Mouse (Mus musculus): Measurements from ENCODE around the gene Selenoi. TPM values are rescaled to one million over a fixed set of nuclear protein-coding genes. Genes with fewer than 3 reads are reported as not detected.

The Selenoi gene
- polyA plus RNA-seq, 1 experiment from 2014 or later = 19.4 TPM

DNA sequence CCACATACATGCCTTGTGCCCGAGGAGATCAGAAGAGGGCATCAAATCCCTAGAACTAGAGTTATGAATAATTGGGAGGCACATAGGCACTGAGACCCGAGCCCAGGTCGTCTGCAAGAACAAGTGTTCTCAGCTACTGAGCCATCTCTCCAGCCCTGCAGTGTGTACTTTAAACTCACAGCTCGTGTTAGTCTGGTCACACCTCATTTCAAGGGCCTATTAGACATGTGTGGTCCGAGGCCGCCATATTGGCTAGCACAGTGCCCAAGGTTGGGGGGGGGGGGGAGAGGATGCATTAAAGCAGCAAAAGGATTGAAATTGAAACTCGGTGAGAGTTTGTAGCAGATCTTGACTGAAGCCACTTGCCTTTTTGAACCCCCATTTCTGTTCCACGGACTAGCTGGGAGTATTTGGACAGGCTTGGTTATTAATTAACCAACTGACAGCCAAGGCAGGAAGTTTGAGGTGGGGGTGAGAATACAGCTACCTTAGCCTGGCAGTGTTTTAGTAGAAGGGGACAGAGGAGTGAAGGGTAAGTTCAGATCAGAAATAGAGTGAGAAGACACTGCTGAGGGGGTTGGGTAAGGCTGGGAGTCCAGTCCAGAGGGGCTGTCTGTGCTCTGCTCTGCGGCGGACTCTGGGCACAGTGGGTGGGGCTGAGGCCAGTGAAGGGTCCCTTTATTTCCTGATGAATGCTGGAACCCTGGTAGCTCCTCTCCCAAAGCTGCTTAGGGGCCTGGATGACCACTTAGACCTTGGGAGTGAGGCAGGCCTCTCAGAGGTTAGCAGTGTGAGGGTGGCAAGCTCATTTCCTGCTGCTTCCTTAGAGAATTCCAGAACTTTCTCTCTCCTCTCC, 53.8 kb downstream of the Selenoi start:
- 87% methylated on average over 10 of the region's 10 CpGs for WGBS
- H3K4me3 ChIP-seq = no peak overlapping the region
- H3K4me1 ChIP-seq = peaks cover 7% of the 10 kb centered on the region
- DNase-seq (ENCODE audit: low spot score) = no peak
- 0 out of 2 replicates have a peak, but pooled peaks cover 2% of the 10 kb centered on the region for H3K9me3 ChIP-seq (replicated peaks)
- peaks cover 6% of the 10 kb centered on the region; the same call in 1 of the 2 replicates for H3K27me3 ChIP-seq (ENCODE audit: low read depth, poor library complexity, severe bottlenecking)
- H3K36me3 ChIP-seq = no peaks in the 10 kb centered on the region
- no peak overlapping the region for H3K27ac ChIP-seq

DNA sequence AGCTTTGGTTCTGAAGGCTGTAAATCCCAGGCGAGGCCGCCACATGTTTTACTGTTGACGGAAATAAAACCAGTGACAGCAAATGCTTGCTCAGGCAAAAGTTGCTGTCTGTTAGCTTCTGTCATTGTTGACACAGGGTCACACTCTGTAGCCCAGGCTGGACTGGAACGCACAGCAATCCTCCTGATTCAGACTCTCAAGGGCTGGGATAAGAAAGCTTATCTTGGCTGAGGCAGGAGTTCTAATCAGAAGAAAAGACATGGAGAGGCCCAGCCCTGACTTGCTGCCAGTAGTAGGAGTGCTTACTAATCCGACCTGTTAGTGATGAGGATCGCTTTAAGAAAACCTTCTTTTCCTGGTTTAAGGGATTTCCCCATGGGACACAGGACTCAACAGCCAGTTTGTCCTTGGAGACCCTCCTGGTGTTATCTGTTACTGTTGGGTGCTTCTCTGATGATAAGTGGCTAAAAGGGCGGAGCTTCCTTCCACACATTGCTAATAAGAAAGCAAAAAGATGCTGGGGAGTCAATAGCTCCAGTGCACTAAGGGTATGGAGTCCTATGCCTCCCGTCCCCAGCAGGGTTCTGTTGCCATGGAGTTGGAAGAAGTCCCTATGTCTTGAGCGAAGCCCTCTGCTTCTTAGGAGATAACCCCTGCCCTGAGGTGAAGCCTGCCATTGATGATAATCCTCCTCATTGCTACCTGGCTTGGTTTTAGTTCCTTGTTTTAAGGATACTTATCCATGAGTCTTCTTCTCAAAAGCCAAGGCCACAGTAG, 54.9 kb downstream of the Selenoi start:
- no peak for DNase-seq (ENCODE audit: low spot score)
- H3K9me3 ChIP-seq (replicated peaks) = 0 out of 2 replicates have a peak, but pooled peaks cover 2% of the 10 kb centered on the region
- WGBS = 85% methylated on average over 9 of the region's 9 CpGs
- no peaks in the 10 kb centered on the region for H3K36me3 ChIP-seq
- no peaks in the 10 kb centered on the region for H3K27me3 ChIP-seq (ENCODE audit: low read depth, poor library complexity, severe bottlenecking)
- H3K4me1 ChIP-seq = peaks cover 3% of the 10 kb centered on the region; the same call in 1 of the 2 replicates
- H3K4me3 ChIP-seq = no peak overlapping the region
- H3K27ac ChIP-seq = no peak overlapping the region

Other genes starting within 250 kb of the Selenoi start
- gene Il6, start 219.5 kb upstream of the Selenoi start, polyA plus RNA-seq (2016; fragmentation: Nextera tagmentation; extraction: Ambion mirVana) = not detected in 2 replicates
- gene Tyms, start 159.0 kb upstream of the Selenoi start, polyA plus RNA-seq (2016; fragmentation: Nextera tagmentation; extraction: Ambion mirVana) = 404 and 416 TPM in 2 replicates
- 0.23 and 0.46 TPM in 2 replicates for gene Garem2, start 127.4 kb upstream of the Selenoi start, polyA plus RNA-seq (2016; fragmentation: Nextera tagmentation; extraction: Ambion mirVana)
- gene 3110082J24Rik, start 126.5 kb upstream of the Selenoi start, polyA plus RNA-seq (2016; fragmentation: Nextera tagmentation; extraction: Ambion mirVana) = not detected in 2 replicates
- 105 and 119 TPM in 2 replicates for gene Hadha, start 77.4 kb upstream of the Selenoi start, polyA plus RNA-seq (2016; fragmentation: Nextera tagmentation; extraction: Ambion mirVana)
- 120 and 126 TPM in 2 replicates for gene Hadhb, start 77.3 kb upstream of the Selenoi start, polyA plus RNA-seq (2016; fragmentation: Nextera tagmentation; extraction: Ambion mirVana)
- gene Adgrf3, start 26.9 kb upstream of the Selenoi start, polyA plus RNA-seq (2016; fragmentation: Nextera tagmentation; extraction: Ambion mirVana) = not detected in 2 replicates
- gene Drc1, start 48.8 kb downstream of the Selenoi start, polyA plus RNA-seq (2016; fragmentation: Nextera tagmentation; extraction: Ambion mirVana) = 0.28 TPM in 1 of 2 replicates, not detected in the other
- gene Otof, start 229.4 kb downstream of the Selenoi start, polyA plus RNA-seq (2016; fragmentation: Nextera tagmentation; extraction: Ambion mirVana) = 0.06 and 0.10 TPM in 2 replicates
- gene 1700001C02Rik, start 233.5 kb downstream of the Selenoi start, polyA plus RNA-seq (2016; fragmentation: Nextera tagmentation; extraction: Ambion mirVana) = not detected in 2 replicates